Mouse (Mus musculus): ENCODE measurements around the gene Retreg3. TPM values are rescaled to one million over a fixed set of nuclear protein-coding genes. Genes with fewer than 3 reads are reported as not detected.

The Retreg3 gene
- polyA plus RNA-seq, 1 experiment from 2014 or later = 19.1 TPM

GRCm38 (mm10) chr11:101115564-101115963 lies 4.1 kb downstream of the Retreg3 start:
- no peak for ATAC-seq (ENCODE audit: insufficient number of reproducible peaks, insufficient read depth, low FRiP score, low TSS enrichment, low read depth)
- H3K4me2 ChIP-seq = no peak overlapping the region
- 80% methylated on average over 2 of the region's 2 CpGs for WGBS

GRCm38 (mm10) chr11:101112186-101112585 lies 7.5 kb downstream of the Retreg3 start:
- ATAC-seq (ENCODE audit: insufficient number of reproducible peaks, insufficient read depth, low FRiP score, low TSS enrichment, low read depth) = no peak
- no peak overlapping the region for H3K4me2 ChIP-seq
- H3K4me3 ChIP-seq (replicated peaks) = no peak overlapping the region
- H3K27me3 ChIP-seq = no peaks in the 10 kb centered on the region
- 89% methylated on average over 3 of the region's 3 CpGs for WGBS
- peaks cover 21% of the 10 kb centered on the region for H3K36me3 ChIP-seq
- H3K9me3 ChIP-seq = no peaks in the 10 kb centered on the region
- H3K4me1 ChIP-seq (replicated peaks) = no peaks in the 10 kb centered on the region; the same call in 1 of the 2 replicates
- H3K9ac ChIP-seq (replicated peaks) = no peak overlapping the region
- H3K27ac ChIP-seq = 0 out of 2 replicates have a peak overlapping the region, but pooled peaks have one; percentile 53

More at GRCm38 (mm10) chr11:101115564-101115963, 4.1 kb downstream of the Retreg3 start:
- Histone ChIP-seq H3K27ac (no peak overlapping the region), H3K4me1 (replicated peaks) (peaks cover 16% of the 10 kb centered on the region), H3K4me3 (replicated peaks) (no peak overlapping the region), H3K36me3 (peaks cover 16% of the 10 kb centered on the region), H3K27me3 (no peaks in the 10 kb centered on the region), H3K9ac (replicated peaks) (no peak overlapping the region), H3K9me3 (no peaks in the 10 kb centered on the region)

GRCm38 (mm10) chr11:101111178-101111577 lies 8.5 kb downstream of the Retreg3 start:
- H3K36me3 ChIP-seq = peaks cover 14% of the 10 kb centered on the region
- H3K9ac ChIP-seq (replicated peaks) = no peak overlapping the region
- H3K27me3 ChIP-seq = no peaks in the 10 kb centered on the region
- H3K4me3 ChIP-seq (replicated peaks) = no peak overlapping the region
- 92% methylated on average over 4 of the region's 4 CpGs for WGBS
- no peaks in the 10 kb centered on the region; the same call in 1 of the 2 replicates for H3K4me1 ChIP-seq (replicated peaks)
- ATAC-seq (ENCODE audit: insufficient number of reproducible peaks, insufficient read depth, low FRiP score, low TSS enrichment, low read depth) = no peak
- H3K27ac ChIP-seq = no peak overlapping the region
- H3K4me2 ChIP-seq = no peak overlapping the region
- H3K9me3 ChIP-seq = no peaks in the 10 kb centered on the region

- no peak for ATAC-seq (ENCODE audit: insufficient number of reproducible peaks, insufficient read depth, low FRiP score, low TSS enrichment, low read depth)
- Histone ChIP-seq H3K4me1 (replicated peaks) (no peaks in the 10 kb centered on the region; the same call in 1 of the 2 replicates), H3K9me3 (no peaks in the 10 kb centered on the region), H3K9ac (replicated peaks) (no peak overlapping the region), H3K27me3 (no peaks in the 10 kb centered on the region), H3K4me2 (no peak overlapping the region), H3K36me3 (peaks cover 13% of the 10 kb centered on the region), H3K4me3 (replicated peaks) (no peak overlapping the region), H3K27ac (no peak overlapping the region)
- WGBS = 56% methylated on average over 5 of the region's 5 CpGs
Measured at GRCm38 (mm10) chr11:101110708-101111107, 9.0 kb downstream of the Retreg3 start.

GRCm38 (mm10) chr11:101109351-101109750 lies 10.3 kb downstream of the Retreg3 start:
- H3K9me3 ChIP-seq = no peaks in the 10 kb centered on the region
- no peak overlapping the region for H3K9ac ChIP-seq (replicated peaks)
- H3K27me3 ChIP-seq = no peaks in the 10 kb centered on the region
- H3K27ac ChIP-seq = no peak overlapping the region
- no peak overlapping the region for H3K4me2 ChIP-seq
- no peak for ATAC-seq (ENCODE audit: insufficient number of reproducible peaks, insufficient read depth, low FRiP score, low TSS enrichment, low read depth)
- no peak overlapping the region for H3K4me3 ChIP-seq (replicated peaks)
- H3K4me1 ChIP-seq (replicated peaks) = no peaks in the 10 kb centered on the region; the same call in 1 of the 2 replicates
- peaks cover 26% of the 10 kb centered on the region for H3K36me3 ChIP-seq
- 86% methylated on average over 4 of the region's 4 CpGs for WGBS

GRCm38 (mm10) chr11:101103011-101103410 lies 16.7 kb downstream of the Retreg3 start:
- WGBS = 89% methylated on average over 5 of the region's 5 CpGs
- ATAC-seq (ENCODE audit: insufficient number of reproducible peaks, insufficient read depth, low FRiP score, low TSS enrichment, low read depth) = no peak
- no peak overlapping the region for H3K9ac ChIP-seq (replicated peaks)
- no peaks in the 10 kb centered on the region for H3K27me3 ChIP-seq
- H3K4me3 ChIP-seq (replicated peaks) = no peak overlapping the region
- no peak overlapping the region for H3K4me2 ChIP-seq
- H3K9me3 ChIP-seq = no peaks in the 10 kb centered on the region
- 0 out of 2 replicates have a peak overlapping the region, but pooled peaks have one; percentile 37 for H3K27ac ChIP-seq
- no peaks in the 10 kb centered on the region for H3K4me1 ChIP-seq (replicated peaks)
- peaks cover 76% of the 10 kb centered on the region for H3K36me3 ChIP-seq

GRCm38 (mm10) chr11:101098231-101098630 lies 21.5 kb downstream of the Retreg3 start:
- H3K4me3 ChIP-seq (replicated peaks) = no peak overlapping the region
- ATAC-seq (ENCODE audit: insufficient number of reproducible peaks, insufficient read depth, low FRiP score, low TSS enrichment, low read depth) = no peak

GRCm38 (mm10) chr11:101095314-101096024 lies 24.2 kb downstream of the Retreg3 start, which contains the start of gene Psmc3ip:
TSS of gene Psmc3ip (minus strand) at chr11:101095436.
- H3K27ac ChIP-seq = peak within 1 kb of the TSS; percentile 46; the same call in 1 of the 2 replicates
- 1% methylated on average over 43 of the region's 43 CpGs for WGBS
- peaks cover 79% of the 10 kb centered on the region for H3K36me3 ChIP-seq
- peak; percentile 90 for ATAC-seq (ENCODE audit: insufficient number of reproducible peaks, insufficient read depth, low FRiP score, low TSS enrichment, low read depth)
- no peaks in the 10 kb centered on the region for H3K27me3 ChIP-seq
- H3K9ac ChIP-seq (replicated peaks) = peak within 1 kb of the TSS; percentile 64
- H3K4me1 ChIP-seq (replicated peaks) = peaks cover 10% of the 10 kb centered on the region
- peak within 1 kb of the TSS; percentile 72 for H3K4me3 ChIP-seq (replicated peaks)
- peak within 1 kb of the TSS; percentile 67 for H3K4me2 ChIP-seq
- no peaks in the 10 kb centered on the region for H3K9me3 ChIP-seq

More at GRCm38 (mm10) chr11:101098231-101098630, 21.5 kb downstream of the Retreg3 start:
- no peaks in the 10 kb centered on the region for H3K27me3 ChIP-seq
- no peak overlapping the region; the same call in 1 of the 2 replicates for H3K9ac ChIP-seq (replicated peaks)
- no peak overlapping the region for H3K27ac ChIP-seq
- peaks cover 10% of the 10 kb centered on the region for H3K4me1 ChIP-seq (replicated peaks)
- H3K9me3 ChIP-seq = no peaks in the 10 kb centered on the region
- 90% methylated on average over 8 of the region's 8 CpGs for WGBS
- no peak overlapping the region for H3K4me2 ChIP-seq
- H3K36me3 ChIP-seq = peaks cover 76% of the 10 kb centered on the region

- peak overlapping the region; percentile 72 for H3K4me3 ChIP-seq (replicated peaks)
- peak overlapping the region; percentile 46; the same call in 1 of the 2 replicates for H3K27ac ChIP-seq
- no peaks in the 10 kb centered on the region for H3K27me3 ChIP-seq
- peaks cover 10% of the 10 kb centered on the region for H3K4me1 ChIP-seq (replicated peaks)
- peak overlapping the region; percentile 67 for H3K4me2 ChIP-seq
- ATAC-seq (ENCODE audit: insufficient number of reproducible peaks, insufficient read depth, low FRiP score, low TSS enrichment, low read depth) = peak; percentile 12; the same call in 1 of the 2 replicates
- H3K9me3 ChIP-seq = no peaks in the 10 kb centered on the region
- WGBS = under 1% methylated on average over 18 of the region's 18 CpGs
- H3K36me3 ChIP-seq = peaks cover 79% of the 10 kb centered on the region
- H3K9ac ChIP-seq (replicated peaks) = peak overlapping the region; percentile 64
Measured at GRCm38 (mm10) chr11:101094930-101095313, 24.8 kb downstream of the Retreg3 start.

- H3K36me3 ChIP-seq = peaks cover 67% of the 10 kb centered on the region
- no peak overlapping the region for H3K4me3 ChIP-seq (replicated peaks)
- H3K9ac ChIP-seq (replicated peaks) = no peak overlapping the region
- no peak overlapping the region for H3K27ac ChIP-seq
- no peaks in the 10 kb centered on the region for H3K9me3 ChIP-seq
- no peaks in the 10 kb centered on the region for H3K27me3 ChIP-seq
- peaks cover 33% of the 10 kb centered on the region for H3K4me1 ChIP-seq (replicated peaks)
- H3K4me2 ChIP-seq = no peak overlapping the region
- no peak for ATAC-seq (ENCODE audit: insufficient number of reproducible peaks, insufficient read depth, low FRiP score, low TSS enrichment, low read depth)
- 90% methylated on average over 1 of the region's 1 CpGs for WGBS
Measured at GRCm38 (mm10) chr11:101089931-101090330, 29.8 kb downstream of the Retreg3 start.

- ATAC-seq (ENCODE audit: insufficient number of reproducible peaks, insufficient read depth, low FRiP score, low TSS enrichment, low read depth) = no peak
- Histone ChIP-seq H3K36me3 (peaks cover 57% of the 10 kb centered on the region), H3K4me2 (peak overlapping the region; percentile 93), H3K9me3 (no peaks in the 10 kb centered on the region), H3K27me3 (no peaks in the 10 kb centered on the region), H3K27ac (peak overlapping the region; percentile 83), H3K4me1 (replicated peaks) (peaks cover 30% of the 10 kb centered on the region), H3K9ac (replicated peaks) (peak overlapping the region; percentile 85), H3K4me3 (replicated peaks) (peak overlapping the region; percentile 87)
- 8% methylated on average over 8 of the region's 8 CpGs for WGBS
Measured at GRCm38 (mm10) chr11:101087682-101088055, 32.0 kb downstream of the Retreg3 start.

All from limb, embryonic 12.5 days (tissue).